ENCODE assay signal across 6 mouse cellular contexts in the genomic region with DNA sequence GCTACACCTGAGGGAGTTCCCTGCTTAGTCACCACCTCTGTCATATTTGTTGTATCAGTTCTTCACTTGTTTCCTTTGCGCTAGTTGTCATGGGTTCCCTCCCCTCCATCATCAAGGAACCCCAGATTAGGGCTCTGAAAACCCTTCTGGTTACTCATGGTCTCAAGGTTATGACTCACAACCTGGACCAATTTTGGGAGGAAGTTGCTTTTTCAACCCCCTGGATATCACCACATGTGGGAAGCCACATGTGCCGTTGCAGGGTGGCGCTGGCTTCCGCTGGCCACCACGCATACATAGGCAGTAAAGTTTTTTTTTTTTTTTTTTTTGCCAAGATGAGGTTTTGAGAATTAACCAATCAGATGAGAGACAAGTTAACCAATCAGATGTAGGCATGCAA. TPM values are rescaled to one million over a fixed set of nuclear protein-coding genes. Genes with fewer than 3 reads are reported as not detected.
DNase-seq lines count a peak whose midpoint lies in the region; ATAC-seq and TF ChIP-seq lines count a peak whose summit lies in the region.
"Not testable (repeated sequence)": the region's sequence is repeated elsewhere in the genome, so short reads cannot be mapped to it uniquely, and the experiment has no call there.

No protein-coding gene starts in this region.

- not testable (repeated sequence) for H3K4me3 ChIP-seq in MEL (ENCODE audit: control insufficient read depth in 1 of 2, insufficient read depth in 1 of 2, low read depth in 2 of 2, low read length in 2 of 2); bone marrow macrophage, adult 2 months (ENCODE audit: insufficient read depth, low read length); stomach, postnatal 0 days (ENCODE audit: low read depth, low read length)

- TF ChIP-seq CTCF in MEL (IDR thresholded peaks at IDR 0.05 in 2 of 3, conservative IDR thresholded peaks at IDR 0.05 in 1 of 3; ENCODE audit: control insufficient read depth in 1 of 3, insufficient read depth in 1 of 3, low read depth in 2 of 3, low read length in 3 of 3, poor library complexity in 1 of 3, severe bottlenecking in 1 of 3); bone marrow macrophage, adult 2 months (IDR thresholded peaks at IDR 0.05; ENCODE audit: low read depth, low read length); stomach, postnatal 0 days (IDR thresholded peaks at IDR 0.05; ENCODE audit: low read depth): not testable (repeated sequence)

- H3K79me2 ChIP-seq in MEL (ENCODE audit: control insufficient read depth, insufficient read depth, low read length, poor library complexity): not testable (repeated sequence)

- not testable (repeated sequence) for H3K27me3 ChIP-seq in MEL (ENCODE audit: control insufficient read depth in 1 of 2, insufficient read depth in 2 of 2, low read length in 2 of 2); stomach, postnatal 0 days (ENCODE audit: control insufficient read depth, insufficient read depth, low read length)

- peak; percentile 81 for ATAC-seq in megakaryocyte, adult 5-6 weeks (ENCODE audit: poor library complexity, severe bottlenecking)
- 0 out of 2 replicates have a peak, but pooled peaks have one; percentile 18 for ATAC-seq in stomach, postnatal 0 days (ENCODE audit: low FRiP score, low TSS enrichment)

- DNase-seq in 416B (ENCODE audit: low read depth) (peak; percentile 93), MEL (ENCODE audit: low read depth, low spot score) (peak; percentile 49)
- peak; percentile 61 for DNase-seq in heart, adult 11 months
- DNase-seq in stomach, postnatal 0 days (ENCODE audit: low spot score): not testable (repeated sequence)

- not testable (repeated sequence) for H3K36me3 ChIP-seq in MEL (ENCODE audit: control insufficient read depth in 1 of 2, insufficient read depth in 2 of 2, low read length in 2 of 2); stomach, postnatal 0 days (ENCODE audit: control insufficient read depth, insufficient read depth, low read length)

- not testable (repeated sequence) for H3K9ac ChIP-seq in MEL (ENCODE audit: control insufficient read depth, low read depth, low read length, poor library complexity, severe bottlenecking); stomach, postnatal 0 days (ENCODE audit: low read length)

- H3K27ac ChIP-seq in MEL (ENCODE audit: control insufficient read depth, low read depth, low read length); stomach, postnatal 0 days (replicated peaks): not testable (repeated sequence)
- H3K27ac ChIP-seq in bone marrow macrophage, adult 2 months (ENCODE audit: insufficient read depth, low read depth, low read length): peak overlapping the region; percentile 47

- not testable (repeated sequence) for TF ChIP-seq RAD21 in MEL (IDR thresholded peaks at IDR 0.05; ENCODE audit: low read depth, low read length)

- H3K9me3 ChIP-seq in MEL (replicated peaks; ENCODE audit: insufficient read depth, low read length); stomach, postnatal 0 days (ENCODE audit: control insufficient read depth, low read length): not testable (repeated sequence)

- H3K4me2 ChIP-seq in stomach, postnatal 0 days (replicated peaks; ENCODE audit: low read depth): not testable (repeated sequence)

- 98% methylated on average over 5 of the region's 5 CpGs for WGBS in stomach, postnatal 0 days

- H3K4me1 ChIP-seq in MEL (ENCODE audit: control insufficient read depth in 1 of 2, insufficient read depth in 2 of 2, low read length in 2 of 2); stomach, postnatal 0 days (replicated peaks; ENCODE audit: control insufficient read depth, insufficient read depth): not testable (repeated sequence)
- H3K4me1 ChIP-seq in bone marrow macrophage, adult 2 months (ENCODE audit: control insufficient read depth, insufficient read depth, low read length): peaks cover 20% of the 10 kb centered on the region

- TF ChIP-seq EP300 in MEL (IDR thresholded peaks at IDR 0.05; ENCODE audit: low read depth in 1 of 2, low read length in 2 of 2); stomach, postnatal 0 days (optimal IDR thresholded peaks at IDR 0.05): not testable (repeated sequence)

- not testable (repeated sequence) for TF ChIP-seq POLR2A in MEL (IDR thresholded peaks at IDR 0.05; ENCODE audit: control insufficient read depth in 1 of 2, insufficient read depth in 1 of 2, low read depth in 1 of 2, low read length in 2 of 2, poor library complexity in 1 of 2); bone marrow macrophage, adult 2 months (IDR thresholded peaks at IDR 0.05; ENCODE audit: borderline replicate concordance, low read depth, low read length)

RNA-seq across cellular contexts. Expression of a gene that starts 36.7 kb away (rescaled TPM):
- total RNA-seq in MEL (2012; rRNA removed): 8.4 and 10.6 TPM in 2 replicates
- polyA plus RNA-seq in MEL (2012; ENCODE audit: insufficient read depth in 1 of 2, insufficient read length in 2 of 2, low read depth in 1 of 2, low replicate concordance in 2 of 2, missing spikeins in 1 of 2): 10 to 100 TPM in 1 of 2 experiments, not detected in 1; 14.6 TPM
- 33.0 and 42.4 TPM in 2 replicates for polyA plus RNA-seq in bone marrow macrophage, adult 2 months (2012; ENCODE audit: insufficient read depth, insufficient read length, missing spikeins)
- total RNA-seq in megakaryocyte, adult 5-6 weeks (2015): 28.4 and 35.7 TPM in 2 replicates
- total RNA-seq in megakaryocyte, adult 5-6 weeks (2017): 34.4 and 36.0 TPM in 2 replicates
- polyA plus RNA-seq in stomach, postnatal 0 days (2015; fragmentation: Nextera tagmentation; extraction: Ambion mirVana): 19.9 and 22.6 TPM in 2 replicates
